Mouse (Mus musculus) spleen, adult 2 months (tissue): ENCODE results near the gene Kit. TPM values are rescaled to one million over a fixed set of nuclear protein-coding genes. Genes with fewer than 3 reads are reported as not detected.

Experiments used
- DNase-seq, 2 experiments: peaks; one replicate each; pipeline versions ENCODE4 v3.0.0 to v3.0.0-alpha.2; 2012 to 2021; ENCODE audit warnings: low spot score in 2 of 2, low read depth in 1 of 2
- H3K27ac ChIP-seq: fragments of 200-500 bp; 2 replicates; pipeline ENCODE4 v1.5.1; 2012; ENCODE audit warnings: low read length, inconsistent platforms; ENCODE audit not compliant: insufficient read depth
- H3K27me3 ChIP-seq: fragments of 200-500 bp; 2 replicates; pipeline ENCODE4 v1.6.1; 2012; ENCODE audit warnings: mild to moderate bottlenecking, moderate library complexity, low read length, inconsistent platforms; ENCODE audit not compliant: control insufficient read depth, insufficient read depth
- H3K36me3 ChIP-seq: fragments of 200-500 bp; 2 replicates; pipeline ENCODE4 v1.6.1; 2012; ENCODE audit warnings: mild to moderate bottlenecking, low read length, inconsistent platforms; ENCODE audit not compliant: control insufficient read depth, insufficient read depth
- H3K4me1 ChIP-seq: fragments of 200-500 bp; 2 replicates; pipeline ENCODE4 v1.6.1; 2011; ENCODE audit warnings: inconsistent platforms; ENCODE audit not compliant: control insufficient read depth, insufficient read depth, insufficient read length
- H3K4me3 ChIP-seq: fragments of 200-500 bp; 2 replicates; pipeline ENCODE4 v1.5.1; 2011; ENCODE audit warnings: mild to moderate bottlenecking, inconsistent platforms; ENCODE audit not compliant: insufficient read depth, insufficient read length; ENCODE audit errors: extremely low read depth
- CTCF ChIP-seq: fragments of 200-500 bp; IDR thresholded peaks from 2 replicates; pipeline ENCODE4 v1.5.1; 2011; ENCODE audit warnings: mild to moderate bottlenecking, inconsistent platforms; ENCODE audit not compliant: insufficient read depth, insufficient read length, insufficient replicate concordance; ENCODE audit errors: extremely low read depth
- POLR2A ChIP-seq: fragments of 200-500 bp; IDR thresholded peaks from 2 replicates; pipeline ENCODE4 v1.6.1; 2011; ENCODE audit warnings: low read depth, low read length, inconsistent platforms
- WGBS: fragments of 180-500 bp; shearing (Covaris S2); methylation state at CpG from one replicate; pipeline ENCODE4 v1.1.7; 2018; 5-methylcytosine and 5-hydroxymethylcytosine counted together
- polyA plus RNA-seq: library from polyadenylated mRNA; depleted of rRNA; stranded (reverse); fragments of >200 nt; gene quantifications from 2 replicates; pipeline ENCODE4 v1.2.3, GENCODE M21; 2012

The Kit gene
- polyA plus RNA-seq, 1 experiment = 13.3 TPM

DNA sequence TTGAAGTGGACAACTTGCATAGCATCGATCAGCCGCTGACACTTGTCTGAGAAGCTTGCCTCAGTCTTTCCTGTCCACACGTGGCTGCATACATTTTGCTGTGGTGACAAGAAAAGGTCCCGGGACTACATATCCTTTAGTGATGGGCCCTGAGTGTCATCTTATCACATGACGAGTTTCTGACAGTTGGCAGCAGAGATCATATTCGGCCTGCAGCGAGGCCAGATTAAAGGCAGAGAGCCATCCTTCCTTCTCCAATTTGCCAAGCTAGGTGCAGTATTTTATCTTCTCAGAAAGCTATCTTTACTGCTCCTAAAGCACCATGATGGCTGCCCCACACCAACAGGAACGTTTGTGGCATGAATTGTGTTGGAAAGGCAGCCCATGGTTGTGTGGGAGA is 127.4 kb downstream of the Kit start:
- H3K27ac ChIP-seq = no peak overlapping the region
- H3K36me3 ChIP-seq = no peaks in the 10 kb centered on the region
- WGBS = 85% methylated on average over 8 of the region's 8 CpGs
- H3K4me1 ChIP-seq = no peaks in the 10 kb centered on the region
- no peak for DNase-seq
- TF ChIP-seq CTCF (no peak), POLR2A (no peak)
- no peaks in the 10 kb centered on the region for H3K27me3 ChIP-seq
- no peak overlapping the region for H3K4me3 ChIP-seq

- Histone ChIP-seq H3K4me3 (no peak overlapping the region), H3K36me3 (no peaks in the 10 kb centered on the region), H3K27me3 (no peaks in the 10 kb centered on the region), H3K27ac (no peak overlapping the region), H3K4me1 (no peaks in the 10 kb centered on the region)
- TF ChIP-seq CTCF = no peak
- TF ChIP-seq POLR2A = no peak
- DNase-seq = no peak
- 84% methylated on average over 7 of the region's 7 CpGs for WGBS
Measured at GRCm38 (mm10) chr5:75704584-75705175, 130.0 kb downstream of the Kit start.

GRCm38 (mm10) chr5:75705421-75705820 is 130.7 kb downstream of the Kit start:
- WGBS = 93% methylated on average over 1 of the region's 1 CpGs
- no peak overlapping the region for H3K4me3 ChIP-seq
- H3K36me3 ChIP-seq = no peaks in the 10 kb centered on the region
- H3K27me3 ChIP-seq = no peaks in the 10 kb centered on the region
- TF ChIP-seq POLR2A = no peak
- no peak for TF ChIP-seq CTCF
- H3K4me1 ChIP-seq = no peaks in the 10 kb centered on the region
- DNase-seq = no peak
- no peak overlapping the region for H3K27ac ChIP-seq
